Mouse (Mus musculus): ENCODE measurements around the gene Etv6. TPM values are rescaled to one million over a fixed set of nuclear protein-coding genes. Genes with fewer than 3 reads are reported as not detected.
A peak's percentile ranks its signal among the peaks of the same experiment; 100 is the strongest.

Etv6 gene
- polyA plus RNA-seq, 1 experiment from 2014 or later, result 5.2 TPM

DNA sequence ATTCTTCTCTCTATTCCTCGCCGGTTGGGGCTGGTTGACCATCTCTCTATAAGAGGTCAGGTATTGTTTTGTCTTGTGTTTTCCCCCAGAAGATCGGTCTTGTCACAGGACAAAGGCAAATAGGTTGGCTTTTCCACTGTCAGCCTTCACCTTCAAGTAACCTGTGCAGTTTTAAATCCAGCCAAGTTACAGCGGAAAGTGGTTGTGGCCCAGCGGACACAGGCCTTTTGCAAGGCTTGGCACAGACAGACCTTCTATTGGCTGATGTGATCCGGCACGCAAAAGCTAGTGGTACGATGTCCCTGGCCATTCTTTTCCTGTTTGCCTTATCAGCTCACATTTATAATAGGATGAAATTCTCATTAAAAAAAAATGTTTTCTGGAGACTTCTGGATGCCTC is 3.9 kb downstream of the Etv6 start:
- WGBS, result 85% methylated on average over 8 of the region's 8 CpGs
- peaks cover 18% of the 10 kb centered on the region for H3K4me1 ChIP-seq (replicated peaks; ENCODE audit: control insufficient read depth, insufficient read depth, low read length)
- no peaks in the 10 kb centered on the region for H3K9me3 ChIP-seq (ENCODE audit: control insufficient read depth, low read length)

GRCm38 (mm10) chr6:134040312-134040711 is 4.8 kb downstream of the Etv6 start:
- H3K27me3 ChIP-seq (replicated peaks; ENCODE audit: control insufficient read depth, insufficient read depth, low read length), result no peaks in the 10 kb centered on the region
- H3K27ac ChIP-seq (ENCODE audit: low read length), result no peak overlapping the region
- ATAC-seq, result no peak
- peaks cover 18% of the 10 kb centered on the region for H3K4me1 ChIP-seq (replicated peaks; ENCODE audit: control insufficient read depth, insufficient read depth, low read length)
- H3K4me2 ChIP-seq (ENCODE audit: low read length), result no peak overlapping the region
- H3K9ac ChIP-seq (replicated peaks; ENCODE audit: low read depth, low read length), result no peak overlapping the region
- no peaks in the 10 kb centered on the region for H3K9me3 ChIP-seq (ENCODE audit: control insufficient read depth, low read length)
- no peak overlapping the region for H3K4me3 ChIP-seq (replicated peaks; ENCODE audit: low read length)
- WGBS, result 67% methylated on average over 3 of the region's 3 CpGs
- no peaks in the 10 kb centered on the region for H3K36me3 ChIP-seq (ENCODE audit: control insufficient read depth, insufficient read depth)

More for the DNA sequence above, 3.9 kb downstream of the Etv6 start:
- H3K36me3 ChIP-seq (ENCODE audit: control insufficient read depth, insufficient read depth), result no peaks in the 10 kb centered on the region
- no peak overlapping the region for H3K9ac ChIP-seq (replicated peaks; ENCODE audit: low read depth, low read length)
- no peak for ATAC-seq
- H3K27ac ChIP-seq (ENCODE audit: low read length), result no peak overlapping the region
- no peaks in the 10 kb centered on the region for H3K27me3 ChIP-seq (replicated peaks; ENCODE audit: control insufficient read depth, insufficient read depth, low read length)
- no peak overlapping the region for H3K4me2 ChIP-seq (ENCODE audit: low read length)
- no peak overlapping the region for H3K4me3 ChIP-seq (replicated peaks; ENCODE audit: low read length)

- no peak overlapping the region for H3K4me2 ChIP-seq (ENCODE audit: low read length)
- no peaks in the 10 kb centered on the region for H3K9me3 ChIP-seq (ENCODE audit: control insufficient read depth, low read length)
- H3K27me3 ChIP-seq (replicated peaks; ENCODE audit: control insufficient read depth, insufficient read depth, low read length), result no peaks in the 10 kb centered on the region
- H3K4me1 ChIP-seq (replicated peaks; ENCODE audit: control insufficient read depth, insufficient read depth, low read length), result peaks cover 18% of the 10 kb centered on the region
- WGBS, result 90% methylated on average over 7 of the region's 7 CpGs
- no peak overlapping the region for H3K9ac ChIP-seq (replicated peaks; ENCODE audit: low read depth, low read length)
- no peak overlapping the region for H3K27ac ChIP-seq (ENCODE audit: low read length)
- H3K36me3 ChIP-seq (ENCODE audit: control insufficient read depth, insufficient read depth), result no peaks in the 10 kb centered on the region
- ATAC-seq, result no peak
- H3K4me3 ChIP-seq (replicated peaks; ENCODE audit: low read length), result no peak overlapping the region
Measured at GRCm38 (mm10) chr6:134041286-134041685, 5.8 kb downstream of the Etv6 start.

DNA sequence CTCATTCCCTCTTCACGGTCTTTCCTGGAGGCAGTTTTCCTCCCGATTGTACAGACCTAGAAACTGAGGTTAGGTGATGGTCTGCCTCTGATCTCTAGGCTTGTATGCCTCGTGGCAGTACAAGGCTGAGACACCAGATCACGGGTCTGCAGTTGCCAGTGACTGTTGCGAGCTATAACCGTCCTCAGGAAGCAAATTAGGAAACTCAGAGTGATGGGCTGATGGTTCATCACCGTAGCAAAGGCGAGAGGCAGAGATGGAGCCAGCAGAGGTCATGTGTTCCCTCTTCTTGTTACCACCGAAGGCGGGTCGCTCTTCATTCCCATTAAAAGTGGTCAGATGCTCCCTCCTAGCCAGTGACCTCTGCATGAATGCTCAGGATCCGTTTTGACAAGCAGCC is 6.4 kb downstream of the Etv6 start:
- no peaks in the 10 kb centered on the region for H3K9me3 ChIP-seq (ENCODE audit: control insufficient read depth, low read length)
- no peak overlapping the region for H3K27ac ChIP-seq (ENCODE audit: low read length)
- 0 out of 2 replicates have a peak, but pooled peaks have one; percentile 21 for ATAC-seq
- no peak overlapping the region for H3K9ac ChIP-seq (replicated peaks; ENCODE audit: low read depth, low read length)
- no peaks in the 10 kb centered on the region for H3K36me3 ChIP-seq (ENCODE audit: control insufficient read depth, insufficient read depth)
- WGBS, result 64% methylated on average over 12 of the region's 12 CpGs
- no peak overlapping the region for H3K4me2 ChIP-seq (ENCODE audit: low read length)
- no peaks in the 10 kb centered on the region for H3K27me3 ChIP-seq (replicated peaks; ENCODE audit: control insufficient read depth, insufficient read depth, low read length)
- H3K4me3 ChIP-seq (replicated peaks; ENCODE audit: low read length), result no peak overlapping the region
- peaks cover 15% of the 10 kb centered on the region for H3K4me1 ChIP-seq (replicated peaks; ENCODE audit: control insufficient read depth, insufficient read depth, low read length)

- H3K9me3 ChIP-seq (ENCODE audit: control insufficient read depth, low read length), result no peaks in the 10 kb centered on the region
- H3K9ac ChIP-seq (replicated peaks; ENCODE audit: low read depth, low read length), result no peak overlapping the region
- H3K27me3 ChIP-seq (replicated peaks; ENCODE audit: control insufficient read depth, insufficient read depth, low read length), result no peaks in the 10 kb centered on the region
- WGBS, result 66% methylated on average over 7 of the region's 7 CpGs
- no peak overlapping the region for H3K27ac ChIP-seq (ENCODE audit: low read length)
- H3K4me3 ChIP-seq (replicated peaks; ENCODE audit: low read length), result no peak overlapping the region
- no peak for ATAC-seq
- no peaks in the 10 kb centered on the region for H3K36me3 ChIP-seq (ENCODE audit: control insufficient read depth, insufficient read depth)
- H3K4me2 ChIP-seq (ENCODE audit: low read length), result no peak overlapping the region
- H3K4me1 ChIP-seq (replicated peaks; ENCODE audit: control insufficient read depth, insufficient read depth, low read length), result peaks cover 5% of the 10 kb centered on the region; the same call in 1 of the 2 replicates
Measured at GRCm38 (mm10) chr6:134043545-134043944, 8.0 kb downstream of the Etv6 start.

GRCm38 (mm10) chr6:134045092-134045868 is 9.8 kb downstream of the Etv6 start:
- Histone ChIP-seq H3K27ac (ENCODE audit: low read length) (no peak overlapping the region), H3K4me3 (replicated peaks; ENCODE audit: low read length) (no peak overlapping the region), H3K36me3 (ENCODE audit: control insufficient read depth, insufficient read depth) (no peaks in the 10 kb centered on the region), H3K27me3 (replicated peaks; ENCODE audit: control insufficient read depth, insufficient read depth, low read length) (no peaks in the 10 kb centered on the region), H3K9ac (replicated peaks; ENCODE audit: low read depth, low read length) (no peak overlapping the region), H3K4me1 (replicated peaks; ENCODE audit: control insufficient read depth, insufficient read depth, low read length) (0 out of 2 replicates have a peak, but pooled peaks cover 4% of the 10 kb centered on the region), H3K9me3 (ENCODE audit: control insufficient read depth, low read length) (no peaks in the 10 kb centered on the region), H3K4me2 (ENCODE audit: low read length) (no peak overlapping the region)
- 80% methylated on average over 9 of the region's 9 CpGs for WGBS
- ATAC-seq, result no peak

DNA sequence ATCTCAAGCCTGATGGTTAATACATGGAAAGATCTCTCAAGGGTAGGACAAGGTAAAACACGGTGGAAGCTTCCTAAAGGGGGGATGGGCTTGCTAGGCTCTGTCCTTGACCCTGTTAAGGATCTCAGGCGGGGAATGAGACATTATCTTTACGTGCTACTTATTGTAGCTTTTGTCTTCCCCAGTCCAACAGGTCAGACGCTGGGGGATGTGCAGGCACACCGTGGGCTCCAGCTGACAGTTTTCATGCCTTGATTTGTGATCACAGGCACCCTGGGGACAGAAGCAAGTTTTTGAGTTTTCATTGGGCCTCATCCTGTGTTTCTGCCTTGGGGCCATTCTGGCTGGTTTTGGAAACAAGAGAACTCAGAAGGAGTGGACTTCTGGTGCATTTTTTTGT is 10.6 kb downstream of the Etv6 start:
- no peaks in the 10 kb centered on the region for H3K27me3 ChIP-seq (replicated peaks; ENCODE audit: control insufficient read depth, insufficient read depth, low read length)
- H3K4me2 ChIP-seq (ENCODE audit: low read length), result no peak overlapping the region
- H3K9me3 ChIP-seq (ENCODE audit: control insufficient read depth, low read length), result no peaks in the 10 kb centered on the region
- H3K36me3 ChIP-seq (ENCODE audit: control insufficient read depth, insufficient read depth), result no peaks in the 10 kb centered on the region
- 0 out of 2 replicates have a peak, but pooled peaks cover 4% of the 10 kb centered on the region for H3K4me1 ChIP-seq (replicated peaks; ENCODE audit: control insufficient read depth, insufficient read depth, low read length)
- H3K4me3 ChIP-seq (replicated peaks; ENCODE audit: low read length), result no peak overlapping the region
- H3K9ac ChIP-seq (replicated peaks; ENCODE audit: low read depth, low read length), result no peak overlapping the region
- no peak for ATAC-seq
- no peak overlapping the region for H3K27ac ChIP-seq (ENCODE audit: low read length)
- WGBS, result 55% methylated on average over 5 of the region's 5 CpGs

DNA sequence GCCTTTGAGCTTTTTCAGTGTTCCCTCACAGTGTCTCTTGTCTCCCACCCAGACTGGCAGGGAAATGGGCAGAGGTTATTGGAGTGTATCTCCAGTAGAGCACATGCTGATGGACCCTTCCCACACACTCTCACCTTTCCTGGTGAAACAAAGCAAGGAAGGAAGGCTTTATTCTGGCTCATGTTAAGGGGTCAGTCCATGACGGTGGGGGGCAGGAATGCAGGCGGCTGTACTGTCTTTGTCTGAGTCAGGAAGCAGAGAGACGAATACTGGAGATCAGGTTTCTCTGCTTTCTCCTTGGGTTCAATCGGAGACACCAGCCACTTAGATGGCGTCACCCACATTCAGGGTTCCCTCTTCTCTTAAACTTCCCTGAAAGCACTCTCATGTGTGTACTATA is 11.7 kb downstream of the Etv6 start:
- Histone ChIP-seq H3K4me2 (ENCODE audit: low read length) (no peak overlapping the region), H3K9me3 (ENCODE audit: control insufficient read depth, low read length) (no peaks in the 10 kb centered on the region), H3K27me3 (replicated peaks; ENCODE audit: control insufficient read depth, insufficient read depth, low read length) (no peaks in the 10 kb centered on the region), H3K9ac (replicated peaks; ENCODE audit: low read depth, low read length) (no peak overlapping the region), H3K4me1 (replicated peaks; ENCODE audit: control insufficient read depth, insufficient read depth, low read length) (0 out of 2 replicates have a peak, but pooled peaks cover 7% of the 10 kb centered on the region), H3K27ac (ENCODE audit: low read length) (no peak overlapping the region), H3K36me3 (ENCODE audit: control insufficient read depth, insufficient read depth) (no peaks in the 10 kb centered on the region), H3K4me3 (replicated peaks; ENCODE audit: low read length) (no peak overlapping the region)
- ATAC-seq, result no peak
- whole genome bisulfite sequencing, result 61% methylated on average over 5 of the region's 5 CpGs

DNA sequence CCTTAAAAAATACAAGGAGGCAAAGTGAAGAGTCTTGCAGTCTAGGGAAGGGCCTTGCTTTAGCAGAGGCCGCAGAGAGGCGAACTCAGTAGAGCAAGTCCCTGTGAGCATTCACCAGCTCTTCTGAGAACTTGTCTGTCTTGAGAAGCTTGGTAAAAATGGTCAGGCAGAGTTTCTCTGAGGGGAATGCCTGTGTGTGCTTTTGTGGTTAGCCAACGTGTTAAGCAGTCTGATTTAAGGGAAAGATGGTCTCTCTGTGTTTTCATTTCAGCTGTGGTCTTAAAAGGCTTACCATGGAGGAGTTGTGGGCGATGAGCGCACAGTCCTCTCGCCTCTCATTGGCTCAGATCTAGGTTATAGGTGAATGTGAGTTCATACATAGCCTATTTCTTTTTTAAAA is 12.5 kb downstream of the Etv6 start:
- no peaks in the 10 kb centered on the region for H3K27me3 ChIP-seq (replicated peaks; ENCODE audit: control insufficient read depth, insufficient read depth, low read length)
- no peaks in the 10 kb centered on the region for H3K9me3 ChIP-seq (ENCODE audit: control insufficient read depth, low read length)
- H3K27ac ChIP-seq (ENCODE audit: low read length), result no peak overlapping the region
- no peak overlapping the region for H3K4me2 ChIP-seq (ENCODE audit: low read length)
- no peaks in the 10 kb centered on the region for H3K36me3 ChIP-seq (ENCODE audit: control insufficient read depth, insufficient read depth)
- no peak overlapping the region for H3K4me3 ChIP-seq (replicated peaks; ENCODE audit: low read length)
- H3K9ac ChIP-seq (replicated peaks; ENCODE audit: low read depth, low read length), result no peak overlapping the region
- no peak for ATAC-seq
- WGBS, result 95% methylated on average over 6 of the region's 6 CpGs
- 0 out of 2 replicates have a peak, but pooled peaks cover 7% of the 10 kb centered on the region for H3K4me1 ChIP-seq (replicated peaks; ENCODE audit: control insufficient read depth, insufficient read depth, low read length)
